Mouse (Mus musculus): ENCODE data around the gene Cnot10.

Cnot10 gene

DNA sequence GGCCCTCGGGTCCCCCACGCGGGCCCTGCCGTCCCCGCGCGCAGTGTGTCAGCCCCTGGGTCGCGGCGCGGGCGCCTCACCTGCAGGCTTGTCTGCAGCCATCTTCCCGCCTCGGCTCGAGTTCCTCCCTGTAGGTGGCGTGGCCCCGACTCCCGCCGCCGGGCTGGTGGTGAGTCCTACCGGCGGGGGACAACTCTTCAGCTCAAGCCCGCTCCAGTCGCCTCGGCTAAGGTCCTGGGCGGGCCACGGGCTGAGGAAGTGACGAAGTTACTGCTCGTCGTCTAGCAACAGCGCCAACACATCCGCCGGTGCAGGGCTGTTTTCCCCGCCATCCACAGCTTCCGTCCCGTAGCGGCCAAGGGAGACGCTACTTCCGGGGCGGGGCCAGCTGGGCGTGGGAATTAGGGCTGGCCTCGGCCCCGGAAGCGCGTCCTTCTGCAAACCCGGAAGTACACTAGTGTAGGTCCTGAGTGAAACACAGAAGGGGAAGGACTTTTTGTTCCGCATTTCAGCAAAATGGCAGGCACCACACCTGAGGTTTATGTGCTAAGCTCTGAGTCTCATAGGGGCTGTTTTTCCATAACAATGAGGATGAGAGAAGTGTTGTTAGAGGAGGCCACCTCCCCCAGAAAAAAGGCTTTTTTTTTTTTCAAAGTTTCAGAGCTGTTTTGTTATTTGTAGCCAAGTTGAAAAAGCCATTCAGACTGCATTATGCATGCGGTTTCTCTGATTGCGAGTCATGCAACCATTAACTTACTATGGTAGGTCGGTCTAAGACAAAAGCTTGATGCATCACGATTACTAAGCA lies at the start of gene Cnot10:
Gene Cnot10 (minus strand): TSS at position 346 of the 808 bp plus-strand sequence.
- peak; percentile 100 for DNase-seq (ENCODE audit: low read depth)

DNA sequence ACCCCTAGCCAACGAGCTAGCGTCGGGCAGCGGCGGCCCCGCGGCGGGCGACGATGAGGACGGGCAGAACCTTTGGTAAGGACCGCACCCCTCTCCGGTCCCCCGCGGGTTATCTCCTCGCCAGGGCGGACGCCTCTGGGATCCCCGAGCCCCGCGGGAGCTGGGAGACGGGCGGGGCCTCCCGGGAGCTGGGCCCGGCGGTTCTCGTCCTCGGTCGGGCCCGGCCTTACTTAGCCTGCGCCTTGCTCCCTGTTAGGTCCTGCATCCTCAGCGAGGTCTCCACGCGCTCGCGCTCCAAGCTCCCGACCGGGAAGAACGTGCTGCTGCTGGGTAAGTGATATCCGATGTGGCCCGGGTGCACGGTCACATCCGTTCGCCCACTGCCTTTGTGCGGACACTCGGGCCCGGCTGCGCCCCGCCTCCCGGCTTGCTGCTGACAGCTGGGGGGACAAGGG lies 49.0 kb upstream of the Cnot10 start:
- no peak for DNase-seq (ENCODE audit: low read depth)

DNA sequence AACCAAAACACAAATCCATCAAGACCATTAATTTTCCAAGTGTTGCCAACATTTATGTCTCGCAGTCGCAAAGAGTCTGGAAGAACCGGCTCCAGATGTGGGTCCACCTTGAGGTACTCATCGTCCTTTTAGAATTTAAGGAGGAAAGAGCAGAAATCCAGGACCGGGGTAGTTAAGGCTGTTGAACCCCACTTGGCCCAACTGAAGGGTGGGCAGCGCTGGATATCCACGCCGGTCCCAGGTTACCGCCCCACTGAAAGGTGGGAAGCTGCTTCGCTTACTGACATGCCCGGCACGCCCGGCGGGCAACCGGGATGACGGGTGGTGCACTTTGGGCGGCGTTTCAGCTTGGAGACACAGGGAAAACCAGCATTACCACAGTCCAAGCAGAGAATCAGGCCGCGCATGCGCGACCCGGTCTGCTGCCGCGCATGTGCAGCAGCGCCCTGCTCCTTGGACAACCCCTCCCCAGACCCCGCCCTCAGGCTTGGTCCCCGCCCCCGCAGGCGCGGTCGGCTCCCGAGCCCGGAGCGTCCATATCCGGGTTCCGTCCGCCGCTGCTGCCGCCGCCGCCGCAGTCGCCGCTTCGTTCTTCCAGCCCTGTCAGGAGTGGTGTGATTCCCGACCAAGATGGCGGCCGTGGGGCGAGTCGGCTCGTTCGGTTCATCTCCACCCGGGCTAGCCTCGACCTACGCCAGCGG lies 48.4 kb upstream of the Cnot10 start, which contains the start of gene Dync1li1:
Gene Dync1li1 (plus strand): TSS at position 539 of the 701 bp plus-strand sequence.
- peak; percentile 97 for DNase-seq (ENCODE audit: low read depth)

DNA sequence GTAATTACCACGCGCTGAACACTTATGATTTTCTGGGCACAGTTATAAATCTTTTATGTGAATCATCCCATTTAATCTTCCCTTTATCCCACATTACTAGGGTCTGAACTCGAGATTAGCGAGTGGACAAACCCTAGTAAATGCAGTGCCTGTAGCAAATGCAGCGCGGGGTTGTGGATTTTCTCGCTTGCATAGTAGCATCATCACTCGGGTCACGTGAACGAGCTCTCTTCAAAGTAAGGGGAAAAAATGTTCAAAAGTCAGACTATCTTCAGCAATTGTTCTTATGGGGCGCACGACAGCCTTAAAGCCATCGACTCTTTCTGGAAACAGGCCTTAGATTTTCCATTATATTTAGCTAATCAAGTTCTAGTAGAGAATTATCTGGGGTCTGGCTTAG lies 47.7 kb upstream of the Cnot10 start:
- peak; percentile 24 for DNase-seq (ENCODE audit: low read depth)

DNA sequence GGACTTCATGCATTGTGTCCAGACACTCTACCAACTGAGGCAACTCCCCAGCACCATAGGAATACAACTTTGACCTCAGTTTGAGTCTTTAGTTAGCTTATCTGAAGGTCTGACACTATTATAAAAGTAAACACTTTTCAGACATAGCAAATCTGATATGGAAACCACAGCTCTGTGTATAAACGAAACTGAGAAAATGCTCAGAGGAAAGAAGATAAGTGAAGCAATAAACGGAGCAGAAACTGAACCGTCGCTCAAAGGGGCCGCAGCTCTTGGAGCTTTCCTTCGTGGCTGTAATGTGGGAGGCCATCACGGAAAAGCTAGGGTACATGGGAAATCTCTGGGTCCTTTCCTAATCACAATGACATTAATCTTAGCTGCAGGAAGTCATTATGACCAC lies 46.3 kb upstream of the Cnot10 start:
- peak; percentile 53 for DNase-seq (ENCODE audit: low read depth)

DNA sequence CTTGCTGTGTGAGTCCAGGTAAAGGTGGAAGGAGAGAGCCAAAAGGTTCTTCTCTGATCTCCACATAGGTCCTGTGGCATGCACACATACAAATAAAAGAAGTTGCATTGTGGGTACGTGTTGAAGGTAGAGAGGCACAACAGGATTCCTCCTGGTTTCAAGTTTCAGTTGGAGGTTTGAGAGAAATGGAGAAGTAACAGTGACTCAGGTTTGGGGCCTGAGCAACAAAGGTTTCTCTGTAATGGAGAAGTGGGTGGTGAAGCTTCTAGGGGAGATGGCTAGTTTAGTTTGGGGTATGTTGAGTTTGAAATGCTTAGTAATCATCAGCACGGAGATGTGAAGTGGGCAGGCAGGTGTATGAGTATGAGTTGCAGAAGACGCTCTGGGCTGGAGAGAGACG lies 42.2 kb upstream of the Cnot10 start:
- DNase-seq (ENCODE audit: low read depth) = no peak

DNA sequence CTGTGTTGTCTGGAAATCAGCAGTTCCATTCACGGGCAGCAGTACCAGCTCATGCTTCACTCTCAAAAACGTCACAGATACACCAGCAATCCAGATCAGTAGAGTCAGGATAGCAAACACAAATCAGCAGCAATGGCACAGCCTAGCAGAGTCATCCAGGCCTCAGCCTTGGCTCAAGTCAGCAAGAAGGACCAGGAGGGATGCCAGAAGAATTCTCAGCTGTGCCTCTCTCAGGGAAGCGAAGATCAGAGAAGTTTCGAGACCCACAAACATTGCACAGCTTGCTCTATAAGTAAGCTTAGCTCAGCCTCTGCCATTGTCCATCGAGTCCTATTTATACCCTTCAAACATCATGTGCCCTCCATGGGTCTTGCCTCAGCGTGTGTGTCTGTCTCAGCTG lies 40.5 kb upstream of the Cnot10 start:
- no peak for DNase-seq (ENCODE audit: low read depth)

DNA sequence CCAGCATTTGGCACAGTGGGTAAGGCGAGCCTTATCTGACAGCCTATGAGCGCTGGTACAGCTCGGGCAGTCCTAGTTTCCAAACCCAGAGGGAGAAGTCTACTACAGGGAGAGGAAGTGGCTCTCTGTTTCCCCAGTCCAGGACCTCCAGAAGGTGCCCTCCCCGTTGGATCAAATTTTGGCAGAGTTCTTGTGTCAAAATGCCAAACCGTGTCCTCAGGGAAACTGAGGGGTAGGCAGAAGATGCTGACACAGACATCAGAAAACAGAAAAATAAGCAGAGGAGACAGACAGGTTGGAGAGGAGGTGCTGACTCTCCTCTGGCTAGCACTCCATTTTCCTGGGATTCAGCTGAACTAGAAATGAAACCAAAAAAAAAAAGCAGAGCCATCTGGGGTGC lies 40.0 kb upstream of the Cnot10 start:
- no peak for DNase-seq (ENCODE audit: low read depth)

DNA sequence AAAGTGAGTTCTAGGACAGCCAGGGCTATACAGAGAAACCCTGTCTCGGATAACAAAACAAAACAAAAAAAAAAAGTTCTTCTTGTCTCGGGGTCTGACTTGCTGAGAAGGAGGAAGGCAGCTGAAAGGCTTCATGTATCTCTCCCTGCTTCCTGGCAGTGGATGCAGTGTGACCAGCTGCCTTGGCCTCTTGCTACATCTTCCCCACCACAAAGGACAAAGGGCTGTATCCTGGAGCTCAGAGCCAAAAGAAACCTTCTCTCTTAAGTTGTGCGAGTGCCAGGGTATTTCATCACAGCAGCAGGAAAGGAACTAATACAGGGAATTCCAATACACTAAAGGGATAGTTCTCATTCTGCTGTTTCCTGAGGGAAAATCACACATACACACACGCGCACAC lies 38.6 kb upstream of the Cnot10 start:
- no peak for DNase-seq (ENCODE audit: low read depth)

DNA sequence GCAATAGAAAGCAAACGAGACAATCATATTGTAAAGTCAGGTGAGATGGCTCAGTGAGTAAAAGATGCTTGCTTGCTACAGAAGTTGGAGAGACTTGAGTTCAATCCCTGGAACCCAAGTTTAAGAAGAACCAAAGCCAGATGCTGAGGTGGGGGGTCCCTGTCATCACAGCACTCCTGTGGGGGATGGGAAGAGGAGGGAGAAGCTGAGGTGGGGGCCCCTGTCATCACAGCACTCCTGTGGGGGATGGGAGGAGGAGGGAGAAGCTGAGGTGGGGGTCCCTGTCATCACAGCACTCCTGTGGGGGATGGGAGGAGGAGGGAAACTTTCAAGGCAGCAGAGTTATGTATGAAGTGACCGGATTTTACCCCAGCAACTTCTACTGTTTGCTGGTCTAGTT lies 33.6 kb upstream of the Cnot10 start:
- no peak for DNase-seq (ENCODE audit: low read depth)

DNA sequence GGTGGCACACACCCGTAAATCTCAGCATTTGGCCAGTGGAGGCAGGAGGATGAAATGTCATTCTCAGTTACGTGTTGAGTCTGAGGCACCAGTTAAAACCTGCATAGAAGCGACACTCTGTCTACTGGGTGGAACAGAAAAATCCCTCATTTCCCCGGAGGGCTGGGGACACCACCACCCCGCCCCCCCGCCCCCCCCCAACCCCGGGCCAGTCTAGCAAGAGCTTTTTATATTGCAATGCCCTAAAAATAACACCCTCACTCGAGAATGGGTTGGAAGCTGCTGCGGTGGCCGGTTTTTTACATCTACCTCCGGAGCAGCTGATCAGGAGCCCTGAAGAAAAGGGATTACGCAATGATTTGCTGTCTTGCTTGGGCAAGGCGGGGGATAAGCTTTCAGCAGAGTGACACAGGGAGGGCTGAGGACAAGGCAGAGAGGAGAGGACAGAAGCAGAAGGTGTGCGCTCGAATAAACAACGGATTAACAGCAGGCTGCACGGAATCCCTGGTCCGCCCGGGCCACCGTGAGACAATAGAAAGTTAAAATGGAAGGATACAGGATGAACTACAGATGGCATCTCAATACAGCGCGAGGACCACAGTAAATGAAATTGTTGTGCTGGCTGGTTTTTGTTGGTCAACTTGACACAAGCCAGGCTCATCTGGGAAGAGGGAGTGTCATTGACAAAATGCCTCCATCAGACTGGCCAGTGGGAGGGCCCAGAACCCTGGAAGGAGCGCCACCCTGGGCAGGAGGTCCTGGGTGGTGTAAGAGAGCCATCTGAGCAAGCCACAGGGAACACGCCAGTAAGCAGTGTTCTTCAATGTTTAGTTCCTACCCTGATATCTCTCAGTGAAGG lies 32.9 kb upstream of the Cnot10 start:
- no peak for DNase-seq (ENCODE audit: low read depth)

DNA sequence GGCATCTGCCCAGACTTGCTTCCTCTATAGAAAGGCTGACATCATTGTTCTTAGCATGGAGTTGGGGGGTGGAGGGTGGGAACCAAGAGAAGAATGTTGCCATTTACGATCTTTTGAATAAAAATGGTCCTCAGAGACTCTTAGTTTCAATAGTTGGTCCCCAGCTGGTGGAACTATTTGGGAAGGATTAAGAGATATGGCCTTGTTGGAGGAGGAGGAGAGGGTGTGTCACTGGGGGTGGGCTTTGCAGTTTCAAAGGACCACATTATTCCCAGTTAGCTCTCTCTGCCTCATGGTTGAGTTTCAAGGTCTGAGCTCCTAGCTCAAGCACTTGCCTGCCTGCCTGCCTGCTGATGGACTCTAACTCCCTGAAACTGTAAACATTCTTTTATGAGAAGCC lies 32.0 kb upstream of the Cnot10 start:
- no peak for DNase-seq (ENCODE audit: low read depth)

DNA sequence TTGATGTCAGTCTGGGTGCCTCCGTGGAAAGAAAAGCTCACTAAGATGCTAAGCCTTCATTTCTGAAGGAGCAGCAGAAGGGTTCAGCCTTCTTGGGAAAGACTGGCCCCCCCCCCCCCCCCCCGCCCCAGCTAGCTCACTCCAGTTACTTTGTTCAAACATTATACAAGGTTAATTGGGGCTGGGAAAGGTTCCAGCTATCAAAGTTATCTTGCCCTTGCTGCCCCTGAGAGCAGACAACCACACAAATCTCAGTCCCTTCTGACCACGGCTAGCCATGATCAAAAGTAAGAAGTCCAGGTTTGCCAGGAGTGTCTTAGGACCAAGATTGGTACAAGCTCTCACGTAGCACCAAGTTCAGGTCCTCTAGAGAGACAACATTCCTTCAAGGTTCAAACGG lies 29.0 kb upstream of the Cnot10 start:
- DNase-seq (ENCODE audit: low read depth) = no peak

DNA sequence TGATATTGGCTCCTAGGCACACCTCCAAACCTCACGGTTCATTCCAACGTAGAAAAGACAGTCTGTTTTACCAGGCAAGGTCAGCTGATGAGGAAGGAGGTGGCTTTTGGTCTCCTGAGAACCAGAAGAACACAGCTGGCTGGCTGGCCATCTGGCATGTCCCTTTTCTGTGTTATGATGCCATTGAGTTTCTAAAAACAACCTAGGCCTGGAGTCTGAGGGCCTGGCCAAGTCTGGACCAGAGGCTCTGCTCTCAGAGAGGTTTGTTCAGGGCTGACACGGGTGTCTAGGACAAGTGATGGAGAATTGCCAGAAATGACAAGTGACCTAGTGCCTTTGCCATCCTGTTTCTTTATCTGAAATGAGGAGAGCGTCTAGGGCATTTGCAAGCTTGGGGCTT lies 28.1 kb upstream of the Cnot10 start:
- DNase-seq (ENCODE audit: low read depth) = no peak

DNA sequence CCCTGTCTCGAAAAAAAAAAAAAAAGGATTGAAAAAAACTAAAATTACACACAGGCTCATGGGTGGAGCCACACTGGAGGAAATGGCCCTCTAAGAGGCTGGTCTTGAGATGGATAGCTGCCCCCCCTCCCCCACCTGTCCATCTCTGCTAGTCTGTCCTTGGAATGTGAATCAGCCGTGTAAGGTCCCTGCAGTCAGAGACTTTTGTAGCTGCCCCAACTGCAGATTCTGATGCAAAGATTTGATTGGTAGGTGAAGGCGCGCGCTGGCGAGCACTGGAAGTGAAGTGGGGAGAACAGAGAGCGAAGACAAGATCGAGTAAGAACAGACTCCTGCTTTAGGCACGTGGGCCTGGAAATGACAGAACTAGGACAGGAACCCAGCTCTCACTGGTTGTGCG lies 26.9 kb upstream of the Cnot10 start:
- no peak for DNase-seq (ENCODE audit: low read depth)

DNA sequence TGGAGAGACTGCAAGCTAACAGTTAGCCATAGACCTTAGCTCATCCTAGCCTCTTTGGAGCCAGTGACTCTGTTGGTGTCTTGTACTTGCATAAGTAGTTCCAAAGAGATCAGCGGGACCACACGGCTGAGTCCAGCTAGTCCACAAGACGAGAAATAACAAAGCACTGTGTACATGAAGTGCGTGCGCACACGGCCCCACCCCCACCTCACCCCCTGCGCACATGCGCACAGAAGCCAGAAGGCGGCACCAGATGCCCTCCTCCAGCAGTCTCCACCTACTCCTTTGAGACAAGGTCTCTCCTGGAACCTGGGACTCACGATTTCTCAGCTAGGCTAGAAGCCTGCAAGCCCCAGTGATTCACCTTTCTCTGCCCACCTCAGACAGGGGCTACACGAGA lies 23.8 kb upstream of the Cnot10 start:
- no peak for DNase-seq (ENCODE audit: low read depth)

DNA sequence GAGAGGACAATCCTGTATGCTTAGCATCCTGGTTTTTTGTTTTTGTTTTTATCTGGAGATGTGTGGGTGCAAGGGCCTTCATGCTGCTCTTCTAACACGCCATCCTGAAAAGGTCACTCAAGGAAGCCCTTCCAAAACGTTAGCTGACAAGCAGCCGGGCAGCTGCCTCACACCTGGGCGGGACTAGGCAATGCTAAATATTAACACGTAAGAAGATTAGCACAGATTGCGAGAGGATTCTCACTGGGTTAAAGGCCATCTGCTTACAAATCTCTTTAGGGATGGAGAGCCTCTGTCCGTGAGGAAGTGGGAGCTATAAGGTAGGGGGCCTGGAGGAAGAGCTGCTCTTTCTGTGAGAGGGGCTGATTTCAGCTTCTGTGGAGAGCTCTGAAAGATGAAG lies 22.0 kb upstream of the Cnot10 start:
- DNase-seq (ENCODE audit: low read depth) = no peak

DNA sequence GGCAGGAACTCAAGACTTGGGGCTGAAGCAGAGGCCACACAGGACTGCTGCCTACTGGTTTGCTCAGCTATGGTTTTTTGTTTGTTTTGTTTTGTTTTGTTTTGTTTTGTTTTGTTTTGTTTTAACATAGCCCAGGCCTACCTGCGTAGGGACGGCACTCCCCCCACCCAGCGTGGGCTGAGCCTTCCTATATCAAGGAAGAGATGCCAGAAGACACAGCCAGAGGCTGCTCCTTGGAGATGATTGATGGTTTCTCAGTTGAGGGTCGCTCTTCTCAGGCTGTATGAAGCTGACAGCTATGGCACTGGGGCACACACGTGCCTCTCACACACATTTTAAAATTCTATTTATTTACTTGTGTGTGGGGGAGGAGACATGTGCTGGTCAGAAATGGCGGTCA lies 21.0 kb upstream of the Cnot10 start:
- no peak for DNase-seq (ENCODE audit: low read depth)

DNA sequence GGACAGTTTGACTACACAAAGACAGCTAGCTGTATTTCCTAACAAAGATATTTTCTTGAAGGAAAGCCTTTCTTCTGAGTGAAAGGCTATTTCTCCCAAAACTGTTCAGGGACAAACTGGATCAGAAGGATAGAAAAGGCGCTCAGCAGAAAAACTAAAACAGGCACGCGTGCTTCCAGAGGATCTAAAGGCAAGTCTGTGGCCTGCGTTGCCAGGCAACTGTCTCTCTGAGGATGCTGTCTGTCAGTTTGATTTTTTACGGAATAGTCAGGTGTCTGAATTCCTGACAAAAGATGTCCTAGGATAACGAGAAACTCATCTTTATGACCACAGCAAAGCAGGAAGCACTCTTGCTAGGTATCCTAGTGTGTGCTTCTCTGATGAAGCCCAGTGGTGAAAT lies 20.5 kb upstream of the Cnot10 start:
- no peak for DNase-seq (ENCODE audit: low read depth)

DNA sequence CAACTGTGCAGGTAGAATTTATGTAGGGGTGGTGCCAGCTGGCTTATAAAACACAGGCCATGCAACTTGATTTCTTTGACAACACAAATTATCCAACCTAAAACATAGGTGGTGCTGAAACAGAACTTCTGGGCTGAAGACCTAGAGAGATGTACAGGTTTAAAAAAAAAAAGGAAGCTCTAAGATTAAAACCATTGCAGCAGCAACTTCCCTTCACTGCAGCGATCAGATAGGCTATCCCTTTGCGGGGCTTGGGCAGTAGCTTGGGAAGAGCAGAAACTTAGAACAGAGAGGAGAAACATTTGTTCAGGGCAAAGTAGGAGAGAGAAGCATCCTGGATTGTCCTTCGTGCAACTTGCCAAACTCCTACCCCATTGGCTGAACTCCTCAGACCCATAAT lies 16.7 kb upstream of the Cnot10 start:
- no peak for DNase-seq (ENCODE audit: low read depth)

DNA sequence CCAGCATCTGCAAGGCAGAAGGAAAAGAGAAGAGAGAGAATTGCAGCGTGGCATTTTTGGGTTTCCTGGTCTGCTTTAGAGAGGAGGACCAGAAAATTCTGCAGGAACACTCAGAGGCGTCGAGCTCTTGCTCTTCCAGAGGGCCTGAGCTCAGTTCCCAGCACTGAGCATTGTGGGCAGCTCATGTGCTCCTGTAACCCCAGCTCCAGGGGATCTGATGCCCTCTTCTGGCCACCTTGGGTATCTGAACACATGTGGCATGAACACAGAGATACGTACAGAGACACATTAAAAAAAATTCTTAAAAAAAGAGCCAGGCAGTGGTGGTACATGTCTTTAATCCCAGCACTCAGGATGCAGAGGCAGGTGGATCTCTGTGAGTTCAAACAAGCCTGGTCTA lies 15.4 kb upstream of the Cnot10 start:
- DNase-seq (ENCODE audit: low read depth) = no peak

DNA sequence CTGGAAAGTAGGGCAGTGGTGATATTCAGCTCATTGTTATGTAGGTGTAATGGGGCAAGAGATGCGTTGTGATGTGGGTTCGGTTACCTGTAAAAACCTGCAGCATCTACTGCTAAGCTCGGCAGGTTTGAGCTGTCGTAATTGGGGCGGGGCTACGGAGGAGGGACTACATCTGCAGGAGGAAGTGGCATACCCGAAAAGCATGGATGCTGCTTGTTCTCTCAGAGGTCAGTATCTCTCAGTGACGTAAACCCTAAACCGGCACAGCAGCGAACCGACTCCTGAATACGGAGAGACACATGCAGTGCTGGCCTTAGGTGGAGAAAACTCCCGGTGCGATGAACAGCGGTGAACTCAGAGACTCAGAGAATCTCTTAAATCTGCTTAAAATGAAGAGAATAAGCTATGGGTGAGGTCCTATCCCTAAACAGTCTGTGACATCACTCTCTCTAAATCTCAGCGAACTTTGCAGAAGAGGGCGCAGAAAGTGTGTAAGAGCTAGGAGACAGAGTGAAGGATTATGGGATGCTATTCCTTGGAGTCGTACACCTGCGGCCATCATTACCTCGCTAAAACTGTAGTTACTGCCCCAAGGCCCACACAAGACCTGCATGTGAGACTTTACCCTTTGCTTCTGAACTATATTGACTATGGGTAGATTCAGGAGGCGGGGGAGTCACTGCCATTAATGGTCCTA lies 11.1 kb upstream of the Cnot10 start:
- peak; percentile 74 for DNase-seq (ENCODE audit: low read depth)
